Mouse (Mus musculus) erythroblast, embryonic 14.5 days (primary cell): ENCODE data around the gene Cecr2.

Source experiments
- GATA1 ChIP-seq: IDR thresholded peaks from 2 replicates; pipeline ENCODE4 v1.6.1; 2012; ENCODE audit warnings: low read length, inconsistent platforms, mixed read lengths
- TAL1 ChIP-seq: IDR thresholded peaks from 3 replicates; pipeline ENCODE4 v1.6.1; 2012; ENCODE audit warnings: low read length, inconsistent platforms, mixed read lengths

DNA sequence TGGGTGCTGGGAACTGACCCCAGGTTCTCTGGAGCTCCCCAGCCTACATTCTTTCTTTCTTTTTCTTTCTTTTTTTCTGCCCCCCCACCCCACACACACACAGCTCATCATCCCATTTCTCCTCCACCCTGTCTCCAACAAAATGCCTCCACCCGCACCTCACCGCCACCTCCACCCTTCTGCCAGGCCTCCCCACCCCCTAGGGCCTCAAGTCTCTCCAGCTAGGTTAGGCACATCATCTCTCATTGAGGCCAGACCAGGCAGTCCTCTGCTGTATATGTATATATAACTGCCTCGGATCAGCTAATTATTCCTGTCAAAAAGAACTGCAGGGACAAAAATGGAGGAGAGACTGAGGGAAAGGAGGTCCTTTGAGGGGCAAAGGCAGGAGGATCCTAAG is 69.8 kb downstream of the Cecr2 start:
- TF ChIP-seq GATA1 = no peak
- no peak for TF ChIP-seq TAL1
